Mouse (Mus musculus) ES-Bruce4 (cell line): ENCODE results near the gene Bmf. TPM values are rescaled to one million over a fixed set of nuclear protein-coding genes. Genes with fewer than 3 reads are reported as not detected.
A peak's percentile ranks its signal among the peaks of the same experiment; 100 is the strongest.

Experiments used
- H3K27ac ChIP-seq: 2 replicates; pipeline ENCODE4 v1.5.1; 2012; ENCODE audit warnings: low read length, inconsistent platforms; ENCODE audit not compliant: insufficient read depth
- H3K27me3 ChIP-seq: 2 replicates; pipeline ENCODE4 v1.6.1; 2012; ENCODE audit warnings: mild to moderate bottlenecking, low read length, inconsistent platforms; ENCODE audit not compliant: control insufficient read depth, poor library complexity, insufficient read depth, severe bottlenecking
- H3K36me3 ChIP-seq: 2 replicates; pipeline ENCODE4 v1.6.1; 2012; ENCODE audit warnings: inconsistent platforms, mild to moderate bottlenecking, low read length, moderate library complexity; ENCODE audit not compliant: control insufficient read depth, poor library complexity, insufficient read depth, severe bottlenecking
- H3K4me1 ChIP-seq: one replicate; pipeline ENCODE4 v1.8.1; 2011; ENCODE audit warnings: low read length; ENCODE audit not compliant: control insufficient read depth, insufficient read depth
- H3K4me3 ChIP-seq: 2 replicates; pipeline ENCODE4 v1.5.1; 2011; ENCODE audit warnings: low read depth, mild to moderate bottlenecking, low read length
- H3K9ac ChIP-seq: 2 replicates; pipeline ENCODE4 v1.6.1; 2012; ENCODE audit warnings: low read depth, mild to moderate bottlenecking, inconsistent platforms; ENCODE audit not compliant: poor library complexity, severe bottlenecking
- H3K9me3 ChIP-seq: replicated peaks from 2 replicates; pipeline ENCODE4 v1.6.1; 2012; ENCODE audit warnings: mild to moderate bottlenecking, low read length, inconsistent platforms; ENCODE audit not compliant: control insufficient read depth, poor library complexity, insufficient read depth, severe bottlenecking
- CTCF ChIP-seq: IDR thresholded peaks from one replicate; pipeline ENCODE4 v1.8.1; 2011; ENCODE audit warnings: low read depth, low read length
- EP300 ChIP-seq: IDR thresholded peaks from 2 replicates; pipeline ENCODE4 v1.6.1; 2011; ENCODE audit warnings: low read depth, low read length; ENCODE audit not compliant: insufficient read depth
- POLR2A ChIP-seq: IDR thresholded peaks from one replicate; pipeline ENCODE4 v1.8.1; 2011; ENCODE audit warnings: low read length; ENCODE audit not compliant: insufficient read depth
- polyA plus RNA-seq: library from polyadenylated mRNA; stranded (reverse); fragments of >200 nt; gene quantifications from 2 replicates; pipeline ENCODE4 v1.2.4, GENCODE M21; 2011; ENCODE audit warnings: low read depth; ENCODE audit not compliant: missing spikeins, insufficient read depth, insufficient read length

Gene Bmf
- polyA plus RNA-seq, 1 experiment: 21.7 TPM

DNA sequence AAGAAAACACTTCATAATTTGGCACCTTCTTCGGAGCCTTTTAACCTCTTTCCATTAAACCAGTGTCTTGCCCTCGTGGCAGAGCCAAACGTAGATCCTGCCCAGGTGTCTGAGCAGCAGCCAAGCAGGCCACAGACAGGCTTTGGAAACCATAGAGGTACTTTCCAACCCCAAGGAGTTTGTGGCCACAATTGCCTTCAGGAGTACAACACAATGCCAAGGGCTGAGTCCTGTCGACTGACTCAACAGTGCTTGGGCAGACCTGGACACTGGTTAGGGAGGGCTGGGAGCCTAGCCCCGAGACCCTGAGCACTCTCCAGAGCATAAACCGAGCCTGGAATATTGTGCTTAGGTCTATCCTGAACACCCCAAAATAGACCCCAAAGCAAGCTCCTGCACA is 13.4 kb downstream of the Bmf start:
- TF ChIP-seq CTCF (no peak), POLR2A (no peak), EP300 (no peak)
- no peaks in the 10 kb centered on the region for H3K36me3 ChIP-seq
- H3K4me1 ChIP-seq: peaks cover 20% of the 10 kb centered on the region
- no peak overlapping the region for H3K4me3 ChIP-seq
- H3K27me3 ChIP-seq: no peaks in the 10 kb centered on the region
- H3K27ac ChIP-seq: no peak overlapping the region
- H3K9ac ChIP-seq: no peak overlapping the region
- H3K9me3 ChIP-seq: no peaks in the 10 kb centered on the region

DNA sequence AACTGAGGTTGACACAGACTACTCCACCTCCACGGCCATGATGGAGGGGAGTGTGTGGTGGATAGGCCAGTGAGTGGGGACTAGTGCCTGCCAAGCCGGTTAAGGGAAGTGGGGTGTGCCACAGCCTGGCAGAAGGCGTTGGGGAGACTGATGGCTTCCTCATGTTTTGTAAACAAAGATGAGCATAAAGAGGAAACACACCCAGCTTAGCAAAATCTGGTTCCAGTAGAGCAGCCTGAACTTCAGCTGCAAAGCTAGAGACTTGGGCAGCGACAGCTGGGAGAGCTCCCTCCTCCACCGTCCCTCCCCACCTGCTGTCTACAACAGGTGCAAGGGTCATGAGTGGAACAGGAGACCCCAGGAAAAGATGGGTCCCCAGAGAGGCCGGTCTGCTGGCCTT is 15.5 kb downstream of the Bmf start:
- H3K36me3 ChIP-seq: no peaks in the 10 kb centered on the region
- H3K9ac ChIP-seq: no peak overlapping the region
- H3K4me1 ChIP-seq: peaks cover 13% of the 10 kb centered on the region
- H3K27ac ChIP-seq: no peak overlapping the region
- H3K4me3 ChIP-seq: no peak overlapping the region
- H3K9me3 ChIP-seq: no peaks in the 10 kb centered on the region
- H3K27me3 ChIP-seq: no peaks in the 10 kb centered on the region
- TF ChIP-seq POLR2A (no peak), CTCF (no peak), EP300 (no peak)

DNA sequence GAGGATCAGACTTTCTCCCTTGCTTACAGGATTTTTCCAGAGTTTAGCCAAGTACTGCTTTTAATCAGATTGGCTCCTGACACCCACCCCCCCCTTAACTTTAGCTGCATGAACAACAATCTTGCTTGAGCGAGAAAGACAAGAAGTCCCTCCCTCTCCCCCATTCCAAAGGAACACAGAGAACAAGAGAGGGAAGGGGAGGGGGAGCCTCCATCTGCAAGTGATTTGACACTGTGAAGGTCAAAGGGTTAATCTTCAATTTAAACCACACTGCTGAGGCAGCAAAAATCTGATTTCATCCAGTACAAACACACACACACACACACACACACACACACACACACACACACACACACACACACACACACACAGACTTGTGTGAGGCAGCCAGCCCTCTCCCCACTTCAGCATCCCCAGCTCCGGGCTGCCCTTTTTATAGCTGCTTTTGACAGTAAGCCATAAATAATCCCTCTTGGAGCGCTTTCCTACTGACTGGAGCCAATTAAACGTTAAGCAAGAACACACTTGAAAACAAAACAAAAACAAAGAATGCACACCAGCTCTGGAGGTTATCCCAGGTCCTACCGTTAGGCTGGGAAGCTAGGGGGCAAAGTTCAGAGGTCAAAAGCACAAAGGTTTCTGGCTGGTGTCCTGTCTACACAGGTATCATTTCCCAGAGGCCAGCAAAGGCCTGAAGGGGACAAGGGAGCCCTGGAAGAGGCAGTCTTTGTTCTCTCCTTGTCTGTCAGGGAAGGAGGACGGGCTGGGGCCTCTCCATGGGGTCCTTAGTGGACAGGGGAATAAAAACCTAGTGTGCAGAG is 16.4 kb downstream of the Bmf start:
- H3K27ac ChIP-seq: 0 out of 2 replicates have a peak overlapping the region, but pooled peaks have one; percentile 16
- peaks cover 10% of the 10 kb centered on the region for H3K4me1 ChIP-seq
- no peak for TF ChIP-seq CTCF
- TF ChIP-seq EP300: no peak
- TF ChIP-seq POLR2A: no peak
- no peaks in the 10 kb centered on the region for H3K36me3 ChIP-seq
- H3K9me3 ChIP-seq: no peaks in the 10 kb centered on the region
- H3K4me3 ChIP-seq: no peak overlapping the region
- no peak overlapping the region for H3K9ac ChIP-seq
- no peaks in the 10 kb centered on the region for H3K27me3 ChIP-seq

DNA sequence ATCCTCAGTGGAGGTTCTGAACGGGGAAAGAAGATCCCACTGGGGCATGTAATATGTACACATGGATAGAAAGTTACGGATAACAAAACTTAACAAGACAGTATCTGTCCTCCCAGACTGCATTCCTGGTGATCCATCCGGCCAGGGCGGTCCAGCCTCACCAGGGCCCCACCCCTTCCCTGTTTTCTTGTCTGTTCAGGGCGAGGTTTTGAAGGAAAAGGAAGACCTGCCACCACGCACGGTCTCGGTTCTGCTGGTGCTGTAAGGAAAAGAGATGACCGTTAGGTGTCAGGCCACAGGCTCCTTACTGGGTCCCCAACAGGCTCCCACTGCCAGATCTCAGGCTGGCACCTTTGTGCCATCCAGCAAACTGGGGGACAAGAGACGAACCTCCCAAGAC is 17.1 kb downstream of the Bmf start:
- no peaks in the 10 kb centered on the region for H3K9me3 ChIP-seq
- peaks cover 10% of the 10 kb centered on the region for H3K4me1 ChIP-seq
- no peak overlapping the region for H3K4me3 ChIP-seq
- no peaks in the 10 kb centered on the region for H3K36me3 ChIP-seq
- TF ChIP-seq POLR2A (no peak), CTCF (no peak)
- H3K27me3 ChIP-seq: no peaks in the 10 kb centered on the region
- H3K9ac ChIP-seq: no peak overlapping the region
- H3K27ac ChIP-seq: no peak overlapping the region

DNA sequence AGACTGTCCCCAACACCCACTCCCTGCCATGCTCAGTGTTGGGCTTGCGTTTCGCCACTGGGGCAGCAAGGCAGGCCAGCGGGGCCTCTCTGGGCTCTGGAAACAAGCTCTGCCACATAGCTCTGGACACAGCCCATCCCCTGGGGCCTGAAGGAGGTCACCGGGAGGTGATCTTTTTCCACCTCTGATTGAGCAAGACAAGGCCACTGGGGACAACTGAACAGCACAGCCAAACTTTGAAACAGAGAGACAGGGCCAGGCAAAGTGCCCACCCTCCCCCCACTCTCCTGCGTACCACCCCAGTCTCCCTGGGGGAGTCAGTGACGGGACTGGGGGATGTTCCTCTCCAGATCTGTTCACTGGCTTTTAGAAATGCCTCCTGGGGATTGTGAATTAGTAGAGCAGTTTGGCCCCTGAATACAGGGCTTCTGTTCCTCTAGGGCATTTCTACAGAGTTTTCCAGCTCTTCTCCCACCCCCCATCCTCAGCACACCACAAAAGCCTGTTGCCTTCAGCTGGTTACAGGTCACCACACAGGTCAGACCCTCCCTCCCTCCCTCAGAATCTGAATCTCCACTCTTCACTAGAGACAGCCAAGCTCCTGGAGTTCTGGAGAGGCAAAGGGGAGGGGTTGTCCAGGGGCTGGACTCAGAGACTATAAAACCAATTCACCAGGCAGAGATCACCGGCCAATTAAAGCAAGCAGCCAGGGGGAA is 19.9 kb downstream of the Bmf start:
- Histone ChIP-seq H3K27me3 (no peaks in the 10 kb centered on the region), H3K36me3 (no peaks in the 10 kb centered on the region), H3K4me1 (peaks cover 9% of the 10 kb centered on the region), H3K27ac (no peak overlapping the region), H3K9me3 (no peaks in the 10 kb centered on the region), H3K4me3 (no peak overlapping the region), H3K9ac (no peak overlapping the region)
- peak; percentile 36 for TF ChIP-seq EP300
- no peak for TF ChIP-seq POLR2A

DNA sequence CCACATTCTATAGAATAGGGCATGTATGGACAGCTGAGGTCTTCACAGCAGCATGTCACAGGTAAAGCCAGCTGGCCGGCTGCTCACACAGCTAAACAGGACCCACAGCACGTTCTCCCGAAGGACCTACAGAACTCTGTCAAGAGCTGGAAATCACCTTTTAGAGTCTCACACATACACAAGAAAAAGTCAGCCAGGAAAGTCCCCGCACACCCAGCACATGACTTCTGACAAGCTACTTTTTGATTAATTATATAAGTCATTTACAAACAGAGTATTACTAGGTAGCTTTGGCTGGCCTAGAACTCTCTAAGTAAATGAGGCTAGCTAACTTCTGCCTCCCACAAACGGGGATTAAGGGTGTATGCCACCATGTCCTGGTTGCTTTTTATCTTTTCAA is 22.9 kb downstream of the Bmf start:
- Histone ChIP-seq H3K4me3 (no peak overlapping the region), H3K27me3 (no peaks in the 10 kb centered on the region), H3K36me3 (no peaks in the 10 kb centered on the region), H3K9ac (no peak overlapping the region), H3K9me3 (no peaks in the 10 kb centered on the region), H3K4me1 (peaks cover 2% of the 10 kb centered on the region), H3K27ac (no peak overlapping the region)
- TF ChIP-seq CTCF (no peak), EP300 (no peak), POLR2A (no peak)
